ENCODE assay signal across 23 mouse cellular contexts in the genomic region with DNA sequence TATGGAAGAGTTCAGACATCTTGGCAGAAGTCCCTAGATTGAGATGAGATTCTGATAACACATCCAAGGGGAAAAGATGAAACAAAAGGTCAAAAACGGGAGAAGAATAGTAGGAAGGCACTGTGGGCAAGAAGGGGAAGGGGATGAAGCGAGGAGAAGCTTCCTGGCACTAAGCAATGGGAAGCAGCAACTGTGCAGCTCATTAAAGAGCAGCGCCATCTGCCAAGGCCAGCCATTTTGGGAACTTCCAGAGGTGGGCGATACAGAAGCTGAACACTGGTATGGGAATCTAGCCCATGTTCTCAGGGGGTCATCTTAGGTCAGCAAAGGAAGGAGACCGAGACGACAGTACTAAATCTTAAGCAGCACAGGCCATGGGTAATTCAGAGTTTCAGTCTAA. TPM values are rescaled to one million over a fixed set of nuclear protein-coding genes. Genes with fewer than 3 reads are reported as not detected.
DNase-seq lines count a peak whose midpoint lies in the region; ATAC-seq and TF ChIP-seq lines count a peak whose summit lies in the region.
"Had no signal": no experiment of that assay in that cellular context is flagged by ENCODE, and none has a peak within 500 bp of the region (broad histone marks: within the 10 kb centered on the region; RNA-seq: fewer than 3 reads in every experiment).

No protein-coding gene starts in this region.

- intact Hi-C loops in left cerebral cortex, postnatal 25 days (cut with DNase I): no loop called here

- peak; percentile 96 for DNase-seq in heart, adult 11 months
- no peak for DNase-seq in kidney, postnatal 0 days (ENCODE audit: low spot score)
- DNase-seq in right cerebral cortex, adult 18-20 months: peak; percentile 61
- no peak for DNase-seq in right cerebral cortex, postnatal 14 days
- peak; percentile 28 to 82 for DNase-seq in left cerebral cortex, postnatal 25 days (ENCODE audit: low spot score in 2 of 2)
- no peak for DNase-seq in urinary bladder, postnatal 14 days (ENCODE audit: low spot score)
- DNase-seq: adrenal gland, postnatal 25 days; cerebellum, adult 11 months; cerebellum, postnatal 10 days; kidney, adult 9 months; thymus, postnatal 25 days had no signal

- H3K4me1 ChIP-seq in heart, embryonic 11.5 days (ENCODE audit: control insufficient read depth, insufficient read depth, low read length): no peaks in the 10 kb centered on the region
- H3K4me1 ChIP-seq in kidney, postnatal 0 days (replicated peaks; ENCODE audit: insufficient read depth, low read length): peaks cover 40% of the 10 kb centered on the region
- H3K4me1 ChIP-seq in kidney, embryonic 14.5 days (ENCODE audit: control insufficient read depth, insufficient read depth, low read length): peaks cover 22% of the 10 kb centered on the region
- H3K4me1 ChIP-seq: hindbrain, embryonic 12.5 days; midbrain, embryonic 12.5 days had no signal

- H3K36me3 ChIP-seq in heart, embryonic 11.5 days (ENCODE audit: control insufficient read depth, insufficient read depth, low read length): no peaks in the 10 kb centered on the region
- H3K36me3 ChIP-seq in kidney, postnatal 0 days (ENCODE audit: insufficient read depth, low read length): 0 out of 2 replicates have a peak, but pooled peaks cover 2% of the 10 kb centered on the region
- no peaks in the 10 kb centered on the region for H3K36me3 ChIP-seq in kidney, embryonic 14.5 days (ENCODE audit: control insufficient read depth, insufficient read depth, low read length)
- H3K36me3 ChIP-seq: embryonic facial prominence, embryonic 10.5 days; forebrain, embryonic 10.5 days; heart, embryonic 13.5 days; hindbrain, embryonic 12.5 days; midbrain, embryonic 12.5 days; stomach, embryonic 15.5 days had no signal

- no peak overlapping the region for H3K27ac ChIP-seq in heart, embryonic 11.5 days (ENCODE audit: low read depth, low read length)
- peak overlapping the region; percentile 71 for H3K27ac ChIP-seq in kidney, postnatal 0 days
- H3K27ac ChIP-seq in kidney, embryonic 14.5 days (ENCODE audit: low read depth, low read length): no peak overlapping the region
- H3K27ac ChIP-seq: embryonic facial prominence, embryonic 10.5 days; forebrain, embryonic 10.5 days; heart, embryonic 13.5 days; hindbrain, embryonic 12.5 days; layer of hippocampus, adult 2 months; liver, embryonic 14.5 days; midbrain, embryonic 12.5 days had no signal

- no peak overlapping the region for H3K9ac ChIP-seq in heart, embryonic 11.5 days (ENCODE audit: low read depth, low read length)
- H3K9ac ChIP-seq in kidney, postnatal 0 days (ENCODE audit: low read depth, low read length): no peak overlapping the region
- H3K9ac ChIP-seq in kidney, embryonic 14.5 days (ENCODE audit: low read depth, low read length): no peak overlapping the region
- H3K9ac ChIP-seq: heart, embryonic 13.5 days; hindbrain, embryonic 12.5 days; liver, embryonic 14.5 days; lung, embryonic 14.5 days; midbrain, embryonic 12.5 days; stomach, embryonic 15.5 days had no signal

- 87% methylated on average over 6 of the region's 6 CpGs for WGBS in heart, embryonic 11.5 days (ENCODE audit: insufficient replicate concordance)
- WGBS in kidney, postnatal 0 days: 64% methylated on average over 6 of the region's 6 CpGs
- WGBS in kidney, embryonic 14.5 days: 64% methylated on average over 6 of the region's 6 CpGs

- no peaks in the 10 kb centered on the region; the same call in 1 of the 2 replicates for H3K27me3 ChIP-seq in heart, embryonic 11.5 days (ENCODE audit: control insufficient read depth, insufficient read depth, low read length)
- no peaks in the 10 kb centered on the region for H3K27me3 ChIP-seq in kidney, postnatal 0 days (ENCODE audit: insufficient read depth, low read length)
- no peaks in the 10 kb centered on the region for H3K27me3 ChIP-seq in kidney, embryonic 14.5 days (ENCODE audit: control insufficient read depth, insufficient read depth, low read length)
- H3K27me3 ChIP-seq: heart, embryonic 13.5 days; hindbrain, embryonic 12.5 days; stomach, embryonic 15.5 days had no signal

- no peaks in the 10 kb centered on the region for H3K9me3 ChIP-seq in heart, embryonic 11.5 days (replicated peaks; ENCODE audit: control insufficient read depth, low read length)
- no peaks in the 10 kb centered on the region for H3K9me3 ChIP-seq in kidney, postnatal 0 days (replicated peaks; ENCODE audit: low read length)
- no peaks in the 10 kb centered on the region for H3K9me3 ChIP-seq in kidney, embryonic 14.5 days (ENCODE audit: control insufficient read depth, low read length)
- H3K9me3 ChIP-seq: embryonic facial prominence, embryonic 10.5 days; forebrain, embryonic 10.5 days; heart, embryonic 13.5 days; hindbrain, embryonic 12.5 days; midbrain, embryonic 12.5 days; stomach, embryonic 15.5 days had no signal

- no peak overlapping the region for H3K4me3 ChIP-seq in heart, embryonic 11.5 days (ENCODE audit: low read depth, low read length)
- no peak overlapping the region for H3K4me3 ChIP-seq in kidney, postnatal 0 days (replicated peaks; ENCODE audit: low read depth, low read length)
- H3K4me3 ChIP-seq in kidney, embryonic 14.5 days (ENCODE audit: low read length): no peak overlapping the region
- H3K4me3 ChIP-seq: embryonic facial prominence, embryonic 10.5 days; forebrain, embryonic 10.5 days; heart, embryonic 13.5 days; hindbrain, embryonic 12.5 days; layer of hippocampus, adult 2 months; midbrain, embryonic 12.5 days; stomach, embryonic 15.5 days had no signal

- no peak overlapping the region for H3K4me2 ChIP-seq in heart, embryonic 11.5 days
- H3K4me2 ChIP-seq in kidney, postnatal 0 days (ENCODE audit: low read length): no peak overlapping the region
- H3K4me2 ChIP-seq in kidney, embryonic 14.5 days (replicated peaks; ENCODE audit: low read depth, low read length): no peak overlapping the region
- H3K4me2 ChIP-seq: heart, embryonic 13.5 days; hindbrain, embryonic 12.5 days; lung, embryonic 14.5 days; midbrain, embryonic 12.5 days; stomach, embryonic 15.5 days had no signal

- no peak for ATAC-seq in heart, embryonic 11.5 days (replicated peaks; ENCODE audit: insufficient number of reproducible peaks, low FRiP score, low TSS enrichment)
- no peak for ATAC-seq in kidney, postnatal 0 days (replicated peaks; ENCODE audit: low FRiP score, low read depth)
- no peak for ATAC-seq in kidney, embryonic 14.5 days (ENCODE audit: low FRiP score, low TSS enrichment)
- ATAC-seq: forebrain, embryonic 16.5 days had no signal

- TF ChIP-seq CTCF in kidney, postnatal 0 days (IDR thresholded peaks at IDR 0.05; ENCODE audit: low read depth): no peak

RNA-seq across cellular contexts. Expression of a gene that starts 44.2 kb away (rescaled TPM):
- polyA plus RNA-seq in heart, embryonic 11.5 days (2014; fragmentation: Nextera tagmentation; extraction: Ambion mirVana): 35.3 and 38.1 TPM in 2 replicates
- polyA plus RNA-seq in kidney, postnatal 0 days (2015; fragmentation: Nextera tagmentation; extraction: Ambion mirVana): 1,308 and 1,398 TPM in 2 replicates
- polyA plus RNA-seq in kidney, embryonic 14.5 days (2014; fragmentation: Nextera tagmentation; extraction: Ambion mirVana): 250 and 252 TPM in 2 replicates
- total RNA-seq in left cerebral cortex, postnatal 25 days (2021): 10 to 100 TPM; 46.4 to 49.4 TPM

RNA-seq across cellular contexts. Expression of a gene that starts 53.7 kb away (rescaled TPM):
- polyA plus RNA-seq in heart, embryonic 11.5 days (2014; fragmentation: Nextera tagmentation; extraction: Ambion mirVana): 46.0 and 52.0 TPM in 2 replicates
- polyA plus RNA-seq in kidney, postnatal 0 days (2015; fragmentation: Nextera tagmentation; extraction: Ambion mirVana): 46.1 and 49.7 TPM in 2 replicates
- polyA plus RNA-seq in kidney, embryonic 14.5 days (2014; fragmentation: Nextera tagmentation; extraction: Ambion mirVana): 55.8 and 77.5 TPM in 2 replicates
- total RNA-seq in left cerebral cortex, postnatal 25 days (2021): 10 to 100 TPM; 43.3 to 44.9 TPM

RNA-seq across cellular contexts. Expression of a gene that starts 53.8 kb away (rescaled TPM):
- polyA plus RNA-seq in heart, embryonic 11.5 days (2014; fragmentation: Nextera tagmentation; extraction: Ambion mirVana): 20.3 and 21.1 TPM in 2 replicates
- 27.0 and 28.4 TPM in 2 replicates for polyA plus RNA-seq in kidney, postnatal 0 days (2015; fragmentation: Nextera tagmentation; extraction: Ambion mirVana)
- polyA plus RNA-seq in kidney, embryonic 14.5 days (2014; fragmentation: Nextera tagmentation; extraction: Ambion mirVana): 31.5 and 33.2 TPM in 2 replicates
- 10 to 100 TPM; 25.7 to 27.7 TPM for total RNA-seq in left cerebral cortex, postnatal 25 days (2021)

Comparison
In these comparisons a context has a peak if more than half of its experiments do, and no peak if none do; other contexts are left out.
1. DNase-seq: peak in heart, adult 11 months (single experiment), right cerebral cortex, adult 18-20 months (single experiment) and left cerebral cortex, postnatal 25 days (2 of 2); none in kidney, postnatal 0 days (single experiment), right cerebral cortex, postnatal 14 days (single experiment) and urinary bladder, postnatal 14 days (single experiment).